Mouse (Mus musculus): ENCODE measurements at regions not wholly inside any gene's neighbourhood (a gene's known extent, or its start where the extent isn't known, plus 50 kb on each side); places are given as distances from the start of the nearest gene placed in this dataset.

GRCm38 (mm10) chr7:111903741-111904231, 119.5 kb upstream of the Usp47 start:
- TF ChIP-seq CTCF (IDR thresholded peaks at IDR 0.05; ENCODE audit: low read depth) (no peak), EP300 (IDR thresholded peaks at IDR 0.05; ENCODE audit: low read depth) (no peak)

Data from heart, postnatal 0 days (tissue).